Mouse (Mus musculus): Measurements from ENCODE around the gene Parp11. TPM values are rescaled to one million over a fixed set of nuclear protein-coding genes. Genes with fewer than 3 reads are reported as not detected.

The Parp11 gene
- polyA plus RNA-seq, 1 experiment from 2014 or later: 111 TPM

DNA sequence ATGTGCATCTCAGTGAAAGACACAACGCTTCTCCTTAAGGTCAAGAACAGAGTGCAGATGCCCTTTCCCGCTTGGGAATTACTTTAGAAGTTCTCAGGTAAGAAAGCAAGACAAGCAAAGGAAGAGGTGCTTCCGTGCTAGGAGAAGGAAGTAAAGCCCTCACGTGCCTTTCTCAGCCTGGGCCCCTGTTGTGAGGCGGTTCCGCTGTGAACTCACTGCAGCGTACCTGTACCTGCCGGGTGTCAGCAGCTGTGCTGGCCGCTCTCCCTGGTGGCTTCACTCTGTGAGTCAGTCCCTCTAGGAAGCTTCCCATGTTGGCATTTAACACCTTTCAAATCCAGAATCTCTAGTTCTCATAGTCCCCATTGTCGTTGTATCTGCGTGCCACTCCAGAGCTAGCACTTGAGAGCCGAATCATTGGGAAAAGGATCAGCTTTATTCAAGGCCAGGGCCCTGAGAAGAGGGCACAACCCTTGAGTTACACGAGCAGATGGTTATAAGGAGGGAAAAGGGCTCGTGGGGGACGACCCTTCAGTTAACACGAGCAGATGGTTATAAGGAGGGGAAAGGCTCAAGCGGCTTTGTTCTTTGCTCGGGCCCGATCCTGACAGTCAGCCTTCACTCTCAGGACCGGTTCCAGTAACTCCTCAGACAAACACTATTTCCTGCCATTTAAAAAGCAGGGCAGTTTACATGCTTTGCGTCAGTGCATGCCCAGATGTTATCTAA is 16.8 kb downstream of the Parp11 start:
- 58% methylated on average over 21 of the region's 21 CpGs for WGBS
- no peak for ATAC-seq (ENCODE audit: low FRiP score, low TSS enrichment)
- no peak overlapping the region for H3K9ac ChIP-seq (replicated peaks; ENCODE audit: low read length)

DNA sequence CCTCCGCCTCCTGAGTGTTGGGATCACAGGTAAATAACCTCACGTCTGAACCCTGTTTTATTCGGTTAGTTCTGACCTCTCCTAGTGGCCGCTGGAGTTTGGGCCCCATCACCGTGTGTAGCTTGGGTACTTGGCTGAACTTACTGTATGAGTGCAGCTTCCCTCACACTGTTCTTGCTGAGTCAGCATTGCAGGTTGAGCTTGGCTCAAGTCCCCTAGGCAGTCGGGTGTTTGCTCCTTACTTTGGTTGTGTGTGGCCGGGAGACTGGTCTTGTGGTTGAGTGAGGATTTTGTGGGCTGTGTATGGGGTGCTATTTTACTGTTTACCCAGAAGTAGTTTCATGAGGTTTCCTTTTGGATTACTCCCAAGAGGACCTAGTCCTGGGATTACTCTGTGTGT is 17.9 kb downstream of the Parp11 start:
- WGBS: 94% methylated on average over 7 of the region's 7 CpGs
- H3K9me3 ChIP-seq (ENCODE audit: control insufficient read depth, low read length): no peaks in the 10 kb centered on the region
- no peak overlapping the region for H3K27ac ChIP-seq (replicated peaks; ENCODE audit: low read depth, low read length)
- DNase-seq (no peak), ATAC-seq (ENCODE audit: low FRiP score, low TSS enrichment) (no peak)
- H3K9ac ChIP-seq (replicated peaks; ENCODE audit: low read length): no peak overlapping the region
- no peak overlapping the region for H3K4me3 ChIP-seq (replicated peaks; ENCODE audit: low read depth, low read length)
- H3K4me1 ChIP-seq (ENCODE audit: control insufficient read depth, insufficient read depth, low read length): 0 out of 2 replicates have a peak, but pooled peaks cover 8% of the 10 kb centered on the region
- no peak overlapping the region for H3K4me2 ChIP-seq (ENCODE audit: low read length)
- no peaks in the 10 kb centered on the region for H3K27me3 ChIP-seq (ENCODE audit: control insufficient read depth, insufficient read depth, low read length)
- peaks cover 4% of the 10 kb centered on the region; the same call in 1 of the 2 replicates for H3K36me3 ChIP-seq (ENCODE audit: control insufficient read depth, insufficient read depth, low read length)

More for the DNA sequence above, 16.8 kb downstream of the Parp11 start:
- H3K27me3 ChIP-seq (ENCODE audit: control insufficient read depth, insufficient read depth, low read length): no peaks in the 10 kb centered on the region
- peak; percentile 18 for DNase-seq
- no peaks in the 10 kb centered on the region for H3K9me3 ChIP-seq (ENCODE audit: control insufficient read depth, low read length)
- 0 out of 2 replicates have a peak overlapping the region, but pooled peaks have one; percentile 3 for H3K27ac ChIP-seq (replicated peaks; ENCODE audit: low read depth, low read length)
- no peak overlapping the region for H3K4me2 ChIP-seq (ENCODE audit: low read length)
- H3K4me3 ChIP-seq (replicated peaks; ENCODE audit: low read depth, low read length): no peak overlapping the region
- peaks cover 4% of the 10 kb centered on the region; the same call in 1 of the 2 replicates for H3K36me3 ChIP-seq (ENCODE audit: control insufficient read depth, insufficient read depth, low read length)
- 0 out of 2 replicates have a peak, but pooled peaks cover 8% of the 10 kb centered on the region for H3K4me1 ChIP-seq (ENCODE audit: control insufficient read depth, insufficient read depth, low read length)

DNA sequence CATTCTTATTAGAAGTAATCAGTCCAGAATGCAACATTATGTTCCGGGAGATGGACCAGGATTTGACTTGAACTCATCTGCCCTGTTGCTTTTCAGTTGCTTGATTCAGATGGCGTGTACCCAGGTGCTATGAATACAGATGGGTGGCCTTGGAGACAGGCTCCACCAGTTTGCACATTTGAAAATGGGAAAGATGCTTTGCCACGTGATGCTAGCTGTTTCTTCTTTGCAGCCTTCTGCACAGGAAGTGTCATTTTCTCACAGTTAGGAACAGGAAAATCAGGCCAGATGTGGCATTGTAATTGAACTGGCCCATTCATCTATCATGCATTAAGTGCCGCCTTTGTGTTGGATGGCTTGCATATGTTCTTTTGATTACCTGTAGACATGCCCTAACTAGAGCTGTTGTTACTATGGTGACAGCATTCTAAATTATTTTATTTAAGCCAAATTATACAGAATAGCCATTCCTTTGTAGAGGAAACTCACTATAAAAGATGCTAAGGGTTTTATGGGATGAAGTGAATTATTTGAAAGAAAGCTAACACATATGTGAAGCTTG is 20.2 kb downstream of the Parp11 start:
- peak overlapping the region; percentile 32 for H3K27ac ChIP-seq (replicated peaks; ENCODE audit: low read depth, low read length)
- DNase-seq (peak; percentile 20), ATAC-seq (ENCODE audit: low FRiP score, low TSS enrichment) (no peak)

DNA sequence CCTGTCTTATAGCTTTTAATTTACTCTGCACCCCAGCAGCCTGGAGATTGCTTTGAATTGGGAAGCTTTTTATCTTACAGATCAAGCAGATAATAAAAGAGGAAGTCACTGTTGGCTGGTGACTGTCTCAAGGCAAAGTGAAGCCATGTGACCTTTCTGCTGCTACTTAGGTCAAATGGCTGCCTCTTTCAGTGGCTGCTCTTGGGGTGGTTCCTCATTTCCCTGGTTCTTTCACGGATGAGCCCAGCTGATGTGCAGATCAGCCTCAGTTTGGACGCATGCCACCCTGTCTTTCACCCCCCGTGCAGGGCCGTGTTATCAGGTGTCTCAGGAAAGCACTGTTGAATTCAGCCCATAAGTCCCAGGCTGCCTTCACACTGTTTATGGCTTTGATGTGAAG is 25.4 kb downstream of the Parp11 start:
- Histone ChIP-seq H3K9me3 (ENCODE audit: control insufficient read depth, low read length) (no peaks in the 10 kb centered on the region), H3K27me3 (ENCODE audit: control insufficient read depth, insufficient read depth, low read length) (no peaks in the 10 kb centered on the region), H3K27ac (replicated peaks; ENCODE audit: low read depth, low read length) (no peak overlapping the region), H3K9ac (replicated peaks; ENCODE audit: low read length) (no peak overlapping the region), H3K4me2 (ENCODE audit: low read length) (no peak overlapping the region), H3K4me1 (ENCODE audit: control insufficient read depth, insufficient read depth, low read length) (no peaks in the 10 kb centered on the region), H3K36me3 (ENCODE audit: control insufficient read depth, insufficient read depth, low read length) (peaks cover 50% of the 10 kb centered on the region), H3K4me3 (replicated peaks; ENCODE audit: low read depth, low read length) (no peak overlapping the region)
- 84% methylated on average over 4 of the region's 4 CpGs for WGBS
- ATAC-seq (ENCODE audit: low FRiP score, low TSS enrichment) (no peak), DNase-seq (no peak)

More for the DNA sequence above, 20.2 kb downstream of the Parp11 start:
- Histone ChIP-seq H3K4me3 (replicated peaks; ENCODE audit: low read depth, low read length) (no peak overlapping the region), H3K9ac (replicated peaks; ENCODE audit: low read length) (no peak overlapping the region), H3K27me3 (ENCODE audit: control insufficient read depth, insufficient read depth, low read length) (no peaks in the 10 kb centered on the region), H3K36me3 (ENCODE audit: control insufficient read depth, insufficient read depth, low read length) (peaks cover 25% of the 10 kb centered on the region), H3K4me1 (ENCODE audit: control insufficient read depth, insufficient read depth, low read length) (0 out of 2 replicates have a peak, but pooled peaks cover 8% of the 10 kb centered on the region), H3K4me2 (ENCODE audit: low read length) (no peak overlapping the region), H3K9me3 (ENCODE audit: control insufficient read depth, low read length) (no peaks in the 10 kb centered on the region)
- 63% methylated on average over 4 of the region's 4 CpGs for WGBS

DNA sequence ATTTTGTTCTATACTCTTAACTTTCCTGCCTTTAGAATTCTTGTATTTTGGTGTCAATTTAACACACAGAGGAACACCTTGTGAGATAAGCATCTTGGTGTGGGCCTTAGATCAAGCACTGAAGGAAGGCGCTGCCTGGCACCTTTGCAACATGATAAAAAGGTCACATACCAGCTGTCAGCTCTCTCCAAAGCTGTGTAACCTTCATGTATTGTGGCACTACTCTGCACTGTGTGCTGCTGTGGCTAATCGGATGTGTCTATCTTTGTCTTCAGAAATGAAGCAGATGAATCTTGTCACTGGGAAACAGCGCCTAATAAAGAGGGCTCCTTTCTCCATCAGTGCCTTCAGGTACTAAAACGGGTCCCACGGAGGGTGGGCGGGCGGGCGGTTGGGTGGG is 27.3 kb downstream of the Parp11 start:
- no peak overlapping the region for H3K4me2 ChIP-seq (ENCODE audit: low read length)
- no peaks in the 10 kb centered on the region for H3K27me3 ChIP-seq (ENCODE audit: control insufficient read depth, insufficient read depth, low read length)
- H3K4me3 ChIP-seq (replicated peaks; ENCODE audit: low read depth, low read length): no peak overlapping the region
- H3K27ac ChIP-seq (replicated peaks; ENCODE audit: low read depth, low read length): no peak overlapping the region
- ATAC-seq (ENCODE audit: low FRiP score, low TSS enrichment) (no peak), DNase-seq (no peak)
- no peaks in the 10 kb centered on the region for H3K9me3 ChIP-seq (ENCODE audit: control insufficient read depth, low read length)
- no peaks in the 10 kb centered on the region for H3K4me1 ChIP-seq (ENCODE audit: control insufficient read depth, insufficient read depth, low read length)
- WGBS: 84% methylated on average over 8 of the region's 8 CpGs
- H3K9ac ChIP-seq (replicated peaks; ENCODE audit: low read length): no peak overlapping the region
- H3K36me3 ChIP-seq (ENCODE audit: control insufficient read depth, insufficient read depth, low read length): peaks cover 61% of the 10 kb centered on the region

DNA sequence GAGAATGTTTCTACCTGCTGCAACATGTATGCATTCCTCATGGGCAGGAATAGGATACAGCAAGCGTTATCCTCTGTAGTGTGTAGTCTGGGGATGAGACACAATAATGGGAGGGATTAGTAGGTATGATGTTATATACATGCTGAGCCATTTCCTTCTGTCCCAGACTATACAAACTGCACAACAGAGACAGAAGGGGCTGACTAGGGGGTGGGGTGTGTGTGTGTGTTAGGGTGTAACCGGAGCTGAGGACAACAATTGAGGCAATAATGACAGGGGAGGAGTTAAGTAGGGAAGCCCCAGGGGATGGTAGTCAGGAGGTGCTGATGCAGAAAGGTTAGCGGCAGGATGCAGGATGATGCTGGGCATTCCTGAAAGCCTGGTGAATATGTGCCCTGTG is 28.6 kb downstream of the Parp11 start:
- Histone ChIP-seq H3K27ac (replicated peaks; ENCODE audit: low read depth, low read length) (no peak overlapping the region), H3K9ac (replicated peaks; ENCODE audit: low read length) (no peak overlapping the region), H3K4me2 (ENCODE audit: low read length) (no peak overlapping the region), H3K4me1 (ENCODE audit: control insufficient read depth, insufficient read depth, low read length) (no peaks in the 10 kb centered on the region), H3K9me3 (ENCODE audit: control insufficient read depth, low read length) (no peaks in the 10 kb centered on the region), H3K27me3 (ENCODE audit: control insufficient read depth, insufficient read depth, low read length) (no peaks in the 10 kb centered on the region), H3K36me3 (ENCODE audit: control insufficient read depth, insufficient read depth, low read length) (peaks cover 64% of the 10 kb centered on the region), H3K4me3 (replicated peaks; ENCODE audit: low read depth, low read length) (no peak overlapping the region)
- DNase-seq (no peak), ATAC-seq (ENCODE audit: low FRiP score, low TSS enrichment) (no peak)
- 23% methylated on average over 3 of the region's 3 CpGs for WGBS

DNA sequence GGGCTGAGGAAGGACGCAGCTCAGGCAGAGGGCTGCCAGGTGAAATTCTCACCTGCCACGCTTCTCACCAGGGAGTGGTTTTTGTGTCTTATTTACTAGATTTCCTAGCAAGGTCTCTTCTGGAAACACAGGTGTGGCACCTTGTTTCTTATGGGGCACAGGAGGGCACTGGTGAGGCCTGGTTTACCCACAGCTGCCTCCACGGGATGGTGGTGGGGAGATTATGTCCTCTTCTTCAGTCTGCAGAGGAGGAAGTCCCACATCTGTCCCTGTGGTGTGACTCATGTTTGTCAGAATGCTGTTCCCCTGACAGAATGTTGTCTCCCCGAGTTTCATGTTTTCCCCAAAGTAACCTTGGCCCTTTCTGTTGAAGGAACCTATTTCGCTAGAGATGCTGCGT is 44.4 kb downstream of the Parp11 start:
- DNase-seq (no peak), ATAC-seq (ENCODE audit: low FRiP score, low TSS enrichment) (no peak)
- Histone ChIP-seq H3K36me3 (ENCODE audit: control insufficient read depth, insufficient read depth, low read length) (peaks cover 36% of the 10 kb centered on the region), H3K9ac (replicated peaks; ENCODE audit: low read length) (no peak overlapping the region), H3K4me3 (replicated peaks; ENCODE audit: low read depth, low read length) (no peak overlapping the region), H3K27me3 (ENCODE audit: control insufficient read depth, insufficient read depth, low read length) (no peaks in the 10 kb centered on the region), H3K9me3 (ENCODE audit: control insufficient read depth, low read length) (no peaks in the 10 kb centered on the region), H3K27ac (replicated peaks; ENCODE audit: low read depth, low read length) (no peak overlapping the region), H3K4me2 (ENCODE audit: low read length) (no peak overlapping the region), H3K4me1 (ENCODE audit: control insufficient read depth, insufficient read depth, low read length) (0 out of 2 replicates have a peak, but pooled peaks cover 7% of the 10 kb centered on the region)
- WGBS: 92% methylated on average over 6 of the region's 6 CpGs

DNA sequence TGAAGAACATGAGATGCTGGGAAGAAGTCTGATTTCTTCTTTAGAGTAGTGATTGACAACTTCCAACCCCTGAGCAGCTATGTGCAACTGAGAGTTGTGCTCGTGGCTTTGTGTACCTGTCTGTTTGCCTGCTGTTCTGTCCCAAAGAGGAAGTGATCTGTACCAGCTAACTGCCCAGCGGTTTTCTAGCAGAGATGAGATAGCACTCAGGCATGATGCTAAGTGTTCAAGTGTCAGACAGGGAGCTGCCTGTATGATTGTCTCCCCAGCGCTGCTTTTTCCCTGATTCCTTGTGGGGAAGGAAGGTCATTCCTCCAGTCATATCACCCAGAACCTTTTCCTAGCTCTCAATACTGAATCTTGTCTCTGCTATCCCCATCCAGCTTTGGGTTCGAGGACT is 45.9 kb downstream of the Parp11 start:
- WGBS: 69% methylated on average over 4 of the region's 4 CpGs
- ATAC-seq (ENCODE audit: low FRiP score, low TSS enrichment): no peak
- no peaks in the 10 kb centered on the region for H3K9me3 ChIP-seq (ENCODE audit: control insufficient read depth, low read length)
- no peak overlapping the region for H3K4me2 ChIP-seq (ENCODE audit: low read length)
- H3K27ac ChIP-seq (replicated peaks; ENCODE audit: low read depth, low read length): no peak overlapping the region
- 0 out of 2 replicates have a peak, but pooled peaks cover 12% of the 10 kb centered on the region for H3K4me1 ChIP-seq (ENCODE audit: control insufficient read depth, insufficient read depth, low read length)
- no peak overlapping the region for H3K4me3 ChIP-seq (replicated peaks; ENCODE audit: low read depth, low read length)
- H3K9ac ChIP-seq (replicated peaks; ENCODE audit: low read length): no peak overlapping the region
- H3K36me3 ChIP-seq (ENCODE audit: control insufficient read depth, insufficient read depth, low read length): peaks cover 36% of the 10 kb centered on the region
- no peak for DNase-seq
- no peaks in the 10 kb centered on the region for H3K27me3 ChIP-seq (ENCODE audit: control insufficient read depth, insufficient read depth, low read length)

DNA sequence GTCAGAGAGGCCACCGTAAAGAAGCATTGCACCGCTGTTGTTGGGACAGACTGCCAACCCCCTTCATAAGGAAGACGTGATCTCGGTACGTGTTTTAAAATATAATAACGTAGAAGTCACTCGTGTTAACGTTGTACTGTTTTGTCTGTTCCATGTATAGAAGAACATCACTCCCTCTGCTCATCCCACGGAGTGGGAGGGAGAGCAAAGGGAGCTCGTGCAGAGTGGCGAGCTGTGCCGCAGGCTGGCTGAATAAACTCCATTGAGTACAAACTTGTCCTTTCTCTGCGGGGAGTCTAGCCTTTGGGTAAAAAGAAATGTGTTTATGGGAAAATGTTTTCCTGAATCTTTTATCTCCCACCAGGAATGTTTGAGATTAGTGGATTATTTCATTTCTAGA is 47.1 kb downstream of the Parp11 start:
- no peak overlapping the region for H3K4me3 ChIP-seq (replicated peaks; ENCODE audit: low read depth, low read length)
- H3K9ac ChIP-seq (replicated peaks; ENCODE audit: low read length): no peak overlapping the region
- H3K9me3 ChIP-seq (ENCODE audit: control insufficient read depth, low read length): no peaks in the 10 kb centered on the region
- H3K27me3 ChIP-seq (ENCODE audit: control insufficient read depth, insufficient read depth, low read length): no peaks in the 10 kb centered on the region
- H3K36me3 ChIP-seq (ENCODE audit: control insufficient read depth, insufficient read depth, low read length): peaks cover 39% of the 10 kb centered on the region
- 0 out of 2 replicates have a peak, but pooled peaks cover 12% of the 10 kb centered on the region for H3K4me1 ChIP-seq (ENCODE audit: control insufficient read depth, insufficient read depth, low read length)
- H3K27ac ChIP-seq (replicated peaks; ENCODE audit: low read depth, low read length): no peak overlapping the region
- H3K4me2 ChIP-seq (ENCODE audit: low read length): no peak overlapping the region
- 65% methylated on average over 13 of the region's 13 CpGs for WGBS
- DNase-seq (no peak), ATAC-seq (ENCODE audit: low FRiP score, low TSS enrichment) (no peak)

All from midbrain, embryonic 14.5 days (tissue).